Mouse (Mus musculus): ENCODE data around the gene Oxsm. TPM values are rescaled to one million over a fixed set of nuclear protein-coding genes. Genes with fewer than 3 reads are reported as not detected.
A peak's percentile ranks its signal among the peaks of the same experiment; 100 is the strongest.

Oxsm gene
- 10 to 100 TPM; 18.7 to 18.8 TPM for total RNA-seq (2021)
- long read RNA-seq, experiment 1, partial matches to known transcripts = 1 of 6 reads
- long read RNA-seq, experiment 1, other reads (novel, unspliced or antisense) = 4 of 6 reads
- long read RNA-seq, experiment 2, partial matches to known transcripts = 0 of 7 reads
- long read RNA-seq, experiment 2, other reads (novel, unspliced or antisense) = 5 of 7 reads

DNA sequence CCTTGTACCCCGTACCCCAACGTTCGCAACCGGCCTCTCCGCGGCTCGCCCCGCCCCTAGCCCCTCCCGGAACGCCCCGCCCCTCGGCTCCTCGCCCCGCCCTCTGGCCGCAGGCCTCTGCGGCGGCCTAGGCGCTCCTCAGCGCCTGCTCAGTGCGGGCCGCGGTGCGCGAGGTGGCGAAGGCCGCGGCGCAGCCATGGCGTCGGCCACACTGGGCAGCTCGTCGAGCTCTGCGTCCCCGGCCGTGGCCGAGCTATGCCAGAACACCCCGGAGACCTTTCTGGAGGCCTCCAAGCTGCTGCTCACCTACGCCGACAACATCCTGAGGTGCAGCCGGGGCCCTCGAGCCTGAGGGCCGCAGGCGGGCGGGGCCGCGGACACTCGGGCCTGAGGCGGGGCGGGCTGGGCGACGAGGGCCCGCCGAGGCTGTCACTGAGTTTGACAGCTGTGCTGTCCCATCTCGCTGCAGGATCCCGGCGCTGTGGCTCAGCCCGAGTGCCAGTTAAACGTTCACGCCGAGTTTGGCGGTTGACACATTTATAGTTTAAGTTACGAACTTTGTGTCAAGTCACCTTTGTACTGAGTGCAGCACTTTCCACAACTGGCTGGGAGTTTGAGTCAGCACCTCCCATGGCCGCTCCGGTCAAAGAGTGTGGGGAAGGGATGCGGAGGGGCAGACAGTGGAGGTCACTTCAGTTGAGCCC, at the start of gene Oxsm, which contains the start of gene Ngly1:
Gene Oxsm, minus strand, starts transcription at position 638 of the 704 bp plus-strand sequence.
Gene Ngly1, plus strand, starts transcription at position 110 of the 704 bp plus-strand sequence.
- peak; percentile 92 for DNase-seq
- intact Hi-C loops (cut with DNase I) = loop anchor here (2.0 to 10.0 kb wide), 2 partner anchors 65 to 115 kb away; partner anchors contain the start of gene Top2b

- intact Hi-C loops (cut with DNase I) = no loop called here
- DNase-seq = no peak
Measured at GRCm38 (mm10) chr14:16296816-16297468, 47.3 kb upstream of the Oxsm start.

- intact Hi-C loops (cut with DNase I) = no loop called here
- DNase-seq = no peak
Measured at GRCm38 (mm10) chr14:16293921-16294320, 44.3 kb upstream of the Oxsm start.

DNA sequence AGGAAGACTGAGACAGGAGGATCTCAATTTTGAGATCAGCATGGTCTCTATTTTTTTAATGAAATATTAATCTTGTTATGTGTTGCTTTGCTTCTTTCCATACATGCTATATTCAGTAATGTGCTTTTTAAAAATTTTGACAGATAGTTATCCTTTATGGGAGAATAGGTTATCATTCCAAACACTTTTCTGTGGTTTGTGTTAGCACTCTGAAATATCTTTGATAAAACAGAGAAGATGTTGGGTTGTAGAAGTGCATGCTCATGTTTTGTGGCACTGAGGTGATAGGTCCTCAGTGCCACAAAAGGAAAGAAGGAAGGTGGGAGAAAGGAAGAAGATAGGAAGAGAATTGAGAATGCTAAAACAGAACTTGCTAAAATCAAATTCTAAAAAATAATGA, 43.4 kb upstream of the Oxsm start:
- no peak for DNase-seq
- intact Hi-C loops (cut with DNase I) = no loop called here

DNA sequence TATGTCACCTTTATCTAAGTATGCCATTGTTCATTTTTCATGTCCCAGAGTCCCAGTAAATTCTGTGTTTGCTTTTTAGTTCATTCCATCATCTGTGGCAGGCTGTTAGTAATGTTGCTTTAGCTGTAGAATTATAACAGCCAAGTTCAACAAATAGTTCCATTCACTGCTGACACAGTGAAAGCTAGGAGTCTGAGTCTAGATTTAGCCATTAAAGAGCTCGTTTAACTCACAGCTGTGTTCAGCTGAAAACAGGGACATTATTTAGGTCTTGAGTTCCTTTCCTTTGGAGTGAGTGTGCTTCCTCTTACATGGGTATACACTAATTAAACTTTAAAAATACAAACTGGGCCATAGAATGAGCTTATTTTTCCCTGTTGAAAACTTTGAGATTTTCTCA, 42.8 kb upstream of the Oxsm start:
- DNase-seq = no peak
- intact Hi-C loops (cut with DNase I) = no loop called here

- intact Hi-C loops (cut with DNase I) = no loop called here
- no peak for DNase-seq
Measured at GRCm38 (mm10) chr14:16283966-16284365, 34.4 kb upstream of the Oxsm start.

GRCm38 (mm10) chr14:16279196-16279595, 29.6 kb upstream of the Oxsm start:
- intact Hi-C loops (cut with DNase I) = no loop called here
- no peak for DNase-seq

DNA sequence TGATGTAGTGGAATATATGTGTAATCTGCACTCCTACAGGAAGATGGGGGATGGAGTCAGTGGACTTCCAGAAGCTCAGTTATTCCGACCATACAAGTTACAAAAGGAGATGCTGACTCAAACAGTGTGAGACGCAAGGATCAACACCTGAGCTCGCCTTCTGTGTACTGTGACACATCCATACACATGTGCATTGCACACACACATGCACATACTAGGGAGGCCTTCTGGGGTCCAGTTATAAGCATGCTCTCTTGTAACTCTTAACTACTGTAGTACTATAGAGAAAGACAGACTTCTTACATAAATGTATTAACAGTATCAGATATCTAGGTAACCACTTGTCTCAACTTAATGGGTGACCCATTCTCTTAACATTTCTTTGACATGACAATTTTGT, 24.1 kb upstream of the Oxsm start:
- no peak for DNase-seq

GRCm38 (mm10) chr14:16269776-16270175, 20.2 kb upstream of the Oxsm start:
- DNase-seq = no peak
- intact Hi-C loops (cut with DNase I) = no loop called here

More for the DNA sequence above, 24.1 kb upstream of the Oxsm start:
- intact Hi-C loops (cut with DNase I) = no loop called here

- intact Hi-C loops (cut with DNase I) = no loop called here
- DNase-seq = no peak
Measured at GRCm38 (mm10) chr14:16267028-16267427, 17.4 kb upstream of the Oxsm start.

DNA sequence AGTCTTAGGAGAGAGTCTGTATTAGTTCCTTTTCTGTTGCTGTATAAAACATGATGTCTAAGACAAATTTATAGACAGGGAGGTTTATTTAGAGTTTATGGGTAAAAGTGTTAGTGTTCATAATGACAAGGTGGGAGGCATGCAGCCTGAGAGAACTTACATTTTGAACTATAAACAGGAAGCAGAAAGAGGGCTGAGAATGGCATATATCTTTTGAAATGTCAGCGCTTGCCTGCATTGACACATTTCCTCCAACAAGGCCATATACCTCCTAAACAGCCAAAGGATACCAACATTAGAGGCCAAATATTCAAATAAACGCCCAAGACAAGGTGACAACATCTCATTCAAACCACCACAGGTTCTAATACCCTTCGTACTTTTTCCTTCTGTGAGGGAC, 12.3 kb upstream of the Oxsm start:
- intact Hi-C loops (cut with DNase I) = no loop called here
- no peak for DNase-seq

- intact Hi-C loops (cut with DNase I) = no loop called here
Measured at GRCm38 (mm10) chr14:16260541-16260940, 10.9 kb upstream of the Oxsm start.

DNA sequence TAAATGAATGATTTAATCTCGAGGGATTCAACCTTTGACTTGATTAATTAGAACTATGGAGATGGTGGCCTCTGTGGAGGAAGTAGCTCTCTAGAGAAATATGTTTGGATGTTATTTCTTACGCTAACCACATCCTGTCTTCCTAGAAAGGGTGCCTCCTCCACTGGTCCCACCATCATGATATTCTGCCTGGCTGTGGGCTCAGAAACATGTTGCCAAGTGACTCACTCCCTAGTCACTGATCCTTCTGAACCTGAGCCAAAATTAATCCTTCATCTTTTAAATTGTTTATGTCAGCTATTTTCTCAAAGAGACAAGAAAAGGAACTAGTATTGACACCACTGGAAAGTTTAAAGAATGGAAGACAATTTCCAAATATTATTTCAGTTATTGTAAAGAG, 6.6 kb upstream of the Oxsm start:
- intact Hi-C loops (cut with DNase I) = no loop called here

More at GRCm38 (mm10) chr14:16260541-16260940, 10.9 kb upstream of the Oxsm start:
- DNase-seq = no peak

GRCm38 (mm10) chr14:16255745-16256144, 6.1 kb upstream of the Oxsm start:
- no peak for DNase-seq
- intact Hi-C loops (cut with DNase I) = no loop called here

More for the DNA sequence above, 6.6 kb upstream of the Oxsm start:
- DNase-seq = no peak

GRCm38 (mm10) chr14:16250099-16250498, 491 bp upstream of the Oxsm start:
- DNase-seq = no peak
- intact Hi-C loops (cut with DNase I) = no loop called here

- DNase-seq = no peak
- intact Hi-C loops (cut with DNase I) = loop anchor here (2.0 to 10.0 kb wide), 2 partner anchors 66 to 116 kb away; partner anchors contain the start of gene Top2b
Measured at GRCm38 (mm10) chr14:16248603-16249157, 928 bp downstream of the Oxsm start.

DNA sequence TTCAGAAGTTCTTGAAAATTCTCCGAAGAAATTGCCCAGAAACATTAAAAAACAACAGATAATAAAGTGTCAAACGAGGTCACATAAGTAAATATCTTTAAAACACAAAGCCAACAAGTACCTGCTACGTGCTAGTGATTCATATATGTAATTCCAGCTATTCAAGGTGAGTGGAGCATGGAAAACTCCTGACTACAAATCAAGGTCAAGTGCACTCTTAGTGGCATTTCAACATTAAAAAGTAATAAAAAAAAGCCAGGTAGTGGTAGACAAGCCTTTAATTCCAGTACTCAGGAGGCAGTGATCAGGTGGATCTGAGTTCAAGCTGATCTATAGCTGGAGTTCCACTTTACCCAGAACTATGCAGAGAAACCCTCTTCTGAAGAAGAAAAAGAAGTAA, 1.5 kb downstream of the Oxsm start:
- no peak for DNase-seq
- intact Hi-C loops (cut with DNase I) = loop anchor here (2.0 to 10.0 kb wide), 2 partner anchors 67 to 117 kb away; partner anchors contain the start of gene Top2b

DNA sequence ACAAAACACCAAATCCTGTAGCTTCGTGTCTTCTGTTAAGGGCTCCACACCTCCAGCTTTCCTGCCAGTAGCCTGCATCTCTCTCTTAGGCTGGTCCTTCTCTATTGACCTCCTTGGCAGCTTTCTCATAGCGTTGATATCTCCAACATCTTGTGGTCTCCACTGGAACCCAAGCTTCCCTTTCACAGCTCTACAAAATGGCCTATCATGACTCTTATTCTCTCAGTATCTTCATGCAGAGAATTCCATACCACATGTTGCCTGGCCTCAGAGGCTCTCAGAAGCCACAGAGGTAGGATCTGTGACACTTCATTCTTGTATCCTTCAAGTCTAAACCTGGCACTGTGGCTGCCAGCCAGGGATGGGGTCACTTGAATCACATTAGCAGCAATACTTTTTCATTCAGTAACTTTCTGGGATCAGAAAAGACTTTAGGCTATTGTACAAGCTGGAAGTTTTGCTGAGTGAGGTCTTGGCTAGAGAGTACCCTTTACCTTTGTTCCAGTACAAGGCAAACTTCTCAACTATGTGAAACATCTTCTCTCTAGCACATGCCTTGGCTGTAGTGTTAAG, 3.2 kb downstream of the Oxsm start:
- intact Hi-C loops (cut with DNase I) = loop anchor here (10.0 kb wide), 1 partner anchor 68 kb away; no protein-coding TSS in a partner anchor
- no peak for DNase-seq

DNA sequence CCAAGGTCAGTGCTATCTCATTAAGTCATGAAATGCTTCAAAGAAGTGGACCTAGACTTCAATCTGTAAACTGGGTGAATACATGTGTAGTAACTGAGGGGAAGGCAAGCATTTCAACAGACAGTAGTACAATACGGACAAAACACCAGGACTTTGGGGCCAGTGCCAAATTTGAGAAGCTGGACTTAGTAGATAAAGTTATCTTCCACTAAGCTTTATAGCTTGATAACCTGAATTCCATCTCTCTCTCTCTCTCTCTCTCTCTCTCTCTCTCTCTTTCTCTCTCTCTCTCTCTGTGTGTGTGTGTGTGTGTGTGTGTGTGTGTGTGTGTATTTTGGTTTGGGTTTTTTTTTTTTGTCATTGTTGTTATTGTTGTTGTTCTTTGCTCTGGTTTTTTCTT, 4.5 kb downstream of the Oxsm start:
- no peak for DNase-seq
- intact Hi-C loops (cut with DNase I) = loop anchor here (10.0 kb wide), 1 partner anchor 70 kb away; no protein-coding TSS in a partner anchor

DNA sequence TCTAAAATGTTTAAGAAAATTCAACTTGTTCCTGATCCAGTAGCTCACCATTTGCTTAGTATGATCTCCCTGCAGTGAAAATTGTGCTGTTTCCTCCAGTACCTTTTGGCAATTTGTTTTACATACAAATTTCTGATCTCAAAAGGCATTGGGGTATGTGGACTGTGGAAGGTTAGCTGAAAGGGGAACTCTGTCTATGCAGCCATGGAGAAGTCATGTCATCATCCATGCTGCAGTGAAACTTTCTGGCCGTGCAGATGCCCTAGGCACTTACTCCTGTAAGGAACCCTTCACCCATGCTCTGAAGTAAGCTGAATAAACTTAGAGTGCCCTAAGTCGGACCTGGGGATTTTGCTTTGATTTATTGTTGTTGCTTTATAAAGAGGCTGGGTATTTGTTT, 5.2 kb downstream of the Oxsm start:
- intact Hi-C loops (cut with DNase I) = loop anchor here (10.0 kb wide), 1 partner anchor 70 kb away; no protein-coding TSS in a partner anchor
- DNase-seq = no peak

All from heart, postnatal 14 days (tissue).